Mouse (Mus musculus) kidney, adult 2 months (tissue): ENCODE results near the gene Pstpip1. TPM values are rescaled to one million over a fixed set of nuclear protein-coding genes. Genes with fewer than 3 reads are reported as not detected.

Experiments used
- DNase-seq: peaks from one replicate; pipeline ENCODE4 v3.0.0; 2021
- H3K27ac ChIP-seq: fragments of 200-500 bp; 2 replicates; pipeline ENCODE4 v1.5.1; 2012; ENCODE audit warnings: low read depth, low read length, control low read depth, inconsistent platforms; ENCODE audit not compliant: insufficient read depth
- H3K27me3 ChIP-seq: fragments of 200-500 bp; replicated peaks from 2 replicates; pipeline ENCODE4 v1.6.1; 2012; ENCODE audit warnings: mild to moderate bottlenecking, moderate library complexity, low read length, inconsistent platforms; ENCODE audit not compliant: control insufficient read depth, insufficient read depth
- H3K36me3 ChIP-seq: fragments of 200-500 bp; 2 replicates; pipeline ENCODE4 v1.6.1; 2012; ENCODE audit warnings: mild to moderate bottlenecking, moderate library complexity, low read length, inconsistent platforms; ENCODE audit not compliant: control insufficient read depth, insufficient read depth
- H3K4me1 ChIP-seq: fragments of 200-500 bp; 2 replicates; pipeline ENCODE4 v1.6.1; 2011; ENCODE audit warnings: low read length; ENCODE audit not compliant: control insufficient read depth, insufficient read depth
- H3K4me3 ChIP-seq: fragments of 200-500 bp; 2 replicates; pipeline ENCODE4 v1.5.1; 2011; ENCODE audit warnings: mild to moderate bottlenecking, low read depth, low read length, control low read depth; ENCODE audit not compliant: insufficient read depth
- CTCF ChIP-seq: fragments of 200-500 bp; conservative IDR thresholded peaks from 2 replicates; pipeline ENCODE4 v1.5.1; 2011; ENCODE audit warnings: low read depth, mild to moderate bottlenecking, control low read depth, low read length, moderate library complexity, mixed read lengths; ENCODE audit not compliant: insufficient read depth, insufficient read length
- POLR2A ChIP-seq: fragments of 200-500 bp; IDR thresholded peaks from one replicate; pipeline ENCODE4 v1.6.1; 2011; ENCODE audit warnings: low read depth, low read length, control low read depth
- WGBS: fragments of 180-500 bp; shearing (Covaris S2); methylation state at CpG from one replicate; pipeline ENCODE4 v1.1.7; 2018; 5-methylcytosine and 5-hydroxymethylcytosine counted together
- polyA plus RNA-seq: library from polyadenylated mRNA; depleted of rRNA; stranded (reverse); fragments of >200 nt; gene quantifications from 2 replicates; pipeline ENCODE4 v1.2.3, GENCODE M21; 2012

The Pstpip1 gene
- polyA plus RNA-seq, 1 experiment, result 3.3 TPM

DNA sequence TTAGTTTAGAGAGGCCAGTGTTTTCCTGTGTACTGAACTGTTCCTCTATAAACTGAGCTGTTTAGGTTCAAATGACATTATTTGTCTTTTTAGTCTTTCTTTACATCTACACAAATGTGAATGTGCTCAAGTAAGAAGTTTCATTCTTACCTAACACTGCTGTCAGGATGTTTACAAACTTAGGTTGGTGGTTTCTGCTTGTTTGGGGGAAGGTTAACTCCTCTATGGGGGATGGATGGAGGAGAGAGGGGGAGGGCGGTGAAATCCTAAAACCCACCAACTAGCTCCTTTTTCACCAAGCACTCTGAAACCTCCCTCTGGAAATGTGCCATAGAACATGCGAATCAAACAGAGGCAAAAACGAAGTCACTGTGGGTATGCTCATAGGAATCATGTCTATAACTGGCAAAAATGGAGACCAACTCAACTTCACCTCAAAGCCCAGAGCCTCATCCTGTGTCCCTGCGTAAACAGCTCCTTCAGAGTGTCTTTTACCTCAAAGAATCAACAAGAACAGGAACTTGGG is 62.8 kb downstream of the Pstpip1 start:
- H3K4me3 ChIP-seq, result no peak overlapping the region
- peaks cover 24% of the 10 kb centered on the region for H3K4me1 ChIP-seq
- WGBS, result 64% methylated on average over 4 of the region's 4 CpGs
- peak overlapping the region; percentile 59; the same call in 1 of the 2 replicates for H3K27ac ChIP-seq
- H3K27me3 ChIP-seq, result no peaks in the 10 kb centered on the region
- no peaks in the 10 kb centered on the region for H3K36me3 ChIP-seq
- TF ChIP-seq CTCF (no peak), POLR2A (no peak)
- no peak for DNase-seq

DNA sequence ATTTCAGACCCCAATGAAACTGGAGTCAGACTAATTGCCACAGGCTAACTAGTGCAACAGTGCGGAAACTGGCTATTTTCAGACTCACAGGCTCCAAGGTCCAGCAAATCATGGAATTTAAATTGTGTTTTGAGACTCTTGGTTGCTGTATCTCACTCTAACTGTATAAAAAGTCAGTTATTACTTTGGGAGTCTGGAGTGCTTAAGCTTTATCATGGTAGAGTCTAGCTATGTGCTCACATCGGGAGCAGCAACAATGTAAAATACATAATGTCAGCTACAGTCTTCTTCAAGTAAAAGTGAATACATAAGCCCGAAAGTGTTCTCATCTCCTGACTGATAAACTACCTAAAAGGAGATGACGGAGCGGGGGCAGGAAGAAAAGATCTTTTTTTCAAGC is 64.8 kb downstream of the Pstpip1 start:
- Histone ChIP-seq H3K4me1 (peaks cover 29% of the 10 kb centered on the region), H3K27ac (no peak overlapping the region), H3K27me3 (no peaks in the 10 kb centered on the region), H3K36me3 (no peaks in the 10 kb centered on the region), H3K4me3 (no peak overlapping the region)
- DNase-seq, result peak; percentile 50
- TF ChIP-seq POLR2A, result no peak
- TF ChIP-seq CTCF, result no peak
- 66% methylated on average over 5 of the region's 5 CpGs for WGBS

DNA sequence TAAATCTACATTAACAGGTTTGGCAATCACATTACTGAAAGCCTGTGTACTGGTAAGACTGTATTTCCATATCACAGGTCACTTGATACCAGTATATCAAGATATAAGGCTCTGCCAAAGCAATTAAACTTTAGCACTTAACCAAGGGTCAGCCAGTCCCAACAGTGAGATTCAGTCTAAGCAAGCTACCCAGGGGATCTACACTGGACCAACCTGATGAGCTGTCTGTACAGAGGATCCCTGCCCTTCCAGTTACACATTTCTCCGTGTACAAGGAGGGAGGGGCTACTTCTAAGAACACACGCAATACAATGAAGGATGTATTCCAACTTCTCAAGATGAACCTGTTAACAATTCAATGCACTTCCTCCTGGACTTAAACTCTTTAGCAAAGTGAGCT is 68.3 kb downstream of the Pstpip1 start:
- WGBS, result 26% methylated on average over 2 of the region's 2 CpGs

DNA sequence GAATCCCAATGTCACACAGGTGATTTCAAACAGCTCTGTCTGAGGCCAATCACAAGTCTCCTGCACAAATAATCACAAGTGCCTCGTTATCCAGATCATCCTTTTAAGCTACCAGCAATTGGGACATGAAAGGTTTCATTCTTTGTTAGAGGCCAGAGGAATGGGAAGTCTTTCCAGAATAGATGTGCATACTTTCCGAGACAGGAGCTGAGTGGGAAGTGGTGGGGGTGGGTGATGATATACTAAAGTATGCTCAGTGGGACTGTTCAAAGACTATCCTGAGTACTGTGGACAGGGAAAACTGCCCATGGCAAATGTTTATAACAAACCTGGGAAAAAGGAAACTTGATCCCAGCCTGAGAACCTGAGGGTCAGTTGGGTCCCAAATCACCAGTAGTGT is 69.7 kb downstream of the Pstpip1 start:
- Histone ChIP-seq H3K4me3 (no peak overlapping the region), H3K36me3 (no peaks in the 10 kb centered on the region), H3K27ac (peak overlapping the region; percentile 27; the same call in 1 of the 2 replicates), H3K27me3 (no peaks in the 10 kb centered on the region), H3K4me1 (peaks cover 18% of the 10 kb centered on the region)
- TF ChIP-seq POLR2A (no peak), CTCF (no peak)
- no peak for DNase-seq
- WGBS, result 26% methylated on average over 2 of the region's 2 CpGs

More for the DNA sequence above, 68.3 kb downstream of the Pstpip1 start:
- Histone ChIP-seq H3K27ac (no peak overlapping the region), H3K4me1 (peaks cover 20% of the 10 kb centered on the region), H3K36me3 (no peaks in the 10 kb centered on the region), H3K4me3 (no peak overlapping the region), H3K27me3 (no peaks in the 10 kb centered on the region)
- TF ChIP-seq POLR2A (no peak), CTCF (no peak)
- DNase-seq, result peak; percentile 36

DNA sequence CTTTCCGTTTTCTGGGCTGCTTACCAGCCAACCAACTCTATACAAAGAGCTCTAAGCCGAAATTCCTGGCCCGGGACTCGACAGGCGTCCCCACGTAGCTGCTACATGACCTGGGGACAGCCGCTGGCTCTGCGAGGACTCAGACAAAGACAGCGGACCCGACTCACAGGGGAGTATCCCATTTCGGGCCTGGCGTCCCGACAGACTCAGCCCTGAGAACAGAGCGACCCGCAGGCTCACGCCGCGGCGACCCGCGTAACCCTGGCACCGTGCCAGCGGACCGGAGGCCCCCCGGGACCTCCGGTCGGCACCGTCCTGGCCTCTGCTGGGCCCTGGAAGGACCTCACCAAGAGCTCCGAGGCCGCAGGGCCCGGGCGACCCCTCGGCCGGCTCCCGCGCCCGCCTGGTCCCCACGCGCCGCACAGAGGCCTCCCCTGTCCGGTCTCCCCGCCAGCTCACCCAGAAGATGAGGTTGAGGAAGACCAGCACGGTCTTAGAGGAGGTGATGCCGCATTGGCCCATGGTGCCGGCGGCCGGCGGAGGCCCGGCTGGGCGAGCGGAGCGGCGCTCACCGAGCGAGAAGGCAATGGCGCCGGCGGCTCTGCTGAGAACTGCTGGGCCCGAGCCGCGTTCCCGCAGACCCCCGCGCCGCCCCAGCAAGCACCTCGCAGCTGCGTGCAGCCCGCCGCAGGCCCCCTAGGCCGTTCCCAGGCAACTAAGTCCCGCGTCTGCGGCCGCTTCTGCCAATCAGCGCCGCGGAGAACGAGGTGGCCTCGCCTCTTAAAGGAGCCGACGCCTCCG is 70.8 kb downstream of the Pstpip1 start:
- Histone ChIP-seq H3K27ac (peak overlapping the region; percentile 72), H3K4me3 (peak overlapping the region; percentile 90), H3K4me1 (peaks cover 12% of the 10 kb centered on the region), H3K27me3 (no peaks in the 10 kb centered on the region), H3K36me3 (no peaks in the 10 kb centered on the region)
- under 1% methylated on average over 82 of the region's 82 CpGs for WGBS
- DNase-seq, result peak; percentile 92
- TF ChIP-seq CTCF (no peak), POLR2A (no peak)

DNA sequence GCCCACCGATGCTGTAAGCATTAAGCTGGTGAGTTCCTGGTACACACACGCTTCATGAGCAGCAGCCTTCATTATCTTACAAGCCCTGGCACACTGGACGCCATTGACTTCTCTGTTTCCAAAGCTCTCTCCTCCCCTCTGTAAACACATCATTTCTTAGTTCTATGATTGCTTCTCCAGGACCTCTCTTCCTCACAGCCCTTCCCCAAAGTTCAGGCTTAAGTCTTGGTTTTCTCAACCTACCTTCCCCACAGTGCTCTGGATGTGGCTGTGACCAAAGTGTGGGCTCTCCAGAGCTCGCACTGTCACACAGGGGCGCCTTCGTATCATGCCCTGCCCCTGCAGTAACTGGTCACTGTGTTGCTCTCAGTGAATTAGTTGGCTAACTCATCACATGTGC is 75.6 kb downstream of the Pstpip1 start, which contains the start of gene Tspan3:
Gene Tspan3 (minus strand): TSS at position 101 of the 400 bp plus-strand sequence.
- TF ChIP-seq CTCF (no peak), POLR2A (no peak)
- no peak within 1 kb of the TSS for H3K4me3 ChIP-seq
- DNase-seq, result no peak
- no peak within 1 kb of the TSS for H3K27ac ChIP-seq
- WGBS, result 94% methylated on average over 6 of the region's 6 CpGs
- H3K27me3 ChIP-seq, result no peaks in the 10 kb centered on the region
- no peaks in the 10 kb centered on the region for H3K36me3 ChIP-seq
- no peaks in the 10 kb centered on the region for H3K4me1 ChIP-seq

DNA sequence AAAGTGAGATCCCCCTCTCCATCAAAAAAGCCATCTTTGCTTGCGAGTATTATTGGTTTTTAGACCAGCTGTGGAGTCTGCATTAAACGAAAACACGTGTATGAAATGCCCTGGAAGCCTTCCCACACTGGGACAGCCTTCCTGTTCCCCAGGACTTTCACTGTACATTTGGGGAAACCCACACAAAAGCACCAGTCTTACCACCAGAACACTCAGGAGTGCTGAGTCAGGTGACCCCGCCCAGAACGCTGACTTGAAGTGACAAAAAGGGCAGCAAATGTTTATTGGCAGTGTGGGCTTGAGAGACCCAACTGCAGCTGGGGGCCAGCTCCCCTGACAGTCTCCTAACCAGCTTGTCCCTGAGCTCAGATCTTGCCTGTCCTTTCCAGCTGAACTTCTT is 76.4 kb downstream of the Pstpip1 start:
- H3K36me3 ChIP-seq, result no peaks in the 10 kb centered on the region
- 59% methylated on average over 5 of the region's 5 CpGs for WGBS
- no peaks in the 10 kb centered on the region for H3K27me3 ChIP-seq
- no peak for DNase-seq
- no peak overlapping the region for H3K27ac ChIP-seq
- H3K4me1 ChIP-seq, result no peaks in the 10 kb centered on the region
- no peak for TF ChIP-seq POLR2A
- no peak for TF ChIP-seq CTCF
- no peak overlapping the region for H3K4me3 ChIP-seq
